Mouse (Mus musculus): ENCODE results near the gene Zfp568.

The Zfp568 gene

DNA sequence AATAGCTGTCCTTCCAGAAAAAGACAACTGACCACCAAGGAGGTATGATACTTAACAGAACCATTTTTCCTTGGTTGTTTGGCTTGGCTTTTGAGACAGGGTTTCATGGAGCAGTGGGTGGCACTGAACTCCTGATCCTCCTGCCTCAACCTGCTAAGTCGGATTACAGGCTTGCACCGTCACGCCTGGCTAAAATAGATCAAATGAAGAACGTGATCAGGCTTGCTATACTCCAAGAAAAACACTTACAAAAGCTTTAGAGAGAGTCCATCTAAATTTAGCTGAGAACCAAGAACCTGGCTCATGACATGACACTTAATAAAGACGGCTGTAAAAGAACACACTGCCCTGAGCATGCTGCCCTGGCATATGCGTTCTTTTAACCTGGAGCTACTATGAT, 76.6 kb downstream of the Zfp568 start:
- DNase-seq: no peak

DNA sequence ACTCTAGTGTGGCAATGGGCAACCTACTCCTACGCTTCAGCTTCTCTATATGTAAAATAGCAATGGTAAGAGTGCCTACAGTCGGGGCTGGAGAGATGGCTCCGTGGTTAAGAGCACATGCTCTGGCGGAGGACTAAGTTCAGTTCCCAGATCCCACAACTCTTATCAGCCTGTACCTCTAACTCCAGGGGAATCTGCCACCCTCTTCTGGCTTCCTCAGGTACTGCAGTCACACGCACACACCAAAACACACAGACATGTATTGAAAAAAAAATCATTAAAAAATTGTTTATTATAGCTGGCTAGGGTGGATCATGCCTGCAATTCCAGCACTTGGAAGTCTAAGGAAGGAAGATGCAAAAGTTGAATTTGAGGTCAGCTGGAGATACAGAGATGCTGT, 78.7 kb downstream of the Zfp568 start:
- no peak for DNase-seq

DNA sequence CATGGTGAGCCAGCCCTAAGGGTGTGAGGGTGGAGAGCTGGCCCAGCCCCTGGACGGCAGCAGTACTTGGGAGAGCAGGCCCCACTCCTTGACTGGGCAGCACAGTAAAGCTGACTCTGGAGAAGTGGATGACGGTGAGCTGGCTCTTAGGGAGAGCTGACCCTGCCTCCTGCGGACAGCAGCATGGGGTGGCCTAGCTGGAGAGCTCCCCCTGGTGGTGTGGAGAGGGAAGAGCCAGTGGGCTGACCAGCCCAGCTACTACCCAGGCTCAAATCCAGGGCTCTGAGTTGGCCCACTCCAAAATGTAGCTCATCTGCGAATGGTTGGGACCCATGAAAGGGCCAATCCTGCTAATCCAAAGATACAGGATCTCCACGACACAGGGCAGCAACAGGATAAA, 80.9 kb downstream of the Zfp568 start:
- DNase-seq: no peak

DNA sequence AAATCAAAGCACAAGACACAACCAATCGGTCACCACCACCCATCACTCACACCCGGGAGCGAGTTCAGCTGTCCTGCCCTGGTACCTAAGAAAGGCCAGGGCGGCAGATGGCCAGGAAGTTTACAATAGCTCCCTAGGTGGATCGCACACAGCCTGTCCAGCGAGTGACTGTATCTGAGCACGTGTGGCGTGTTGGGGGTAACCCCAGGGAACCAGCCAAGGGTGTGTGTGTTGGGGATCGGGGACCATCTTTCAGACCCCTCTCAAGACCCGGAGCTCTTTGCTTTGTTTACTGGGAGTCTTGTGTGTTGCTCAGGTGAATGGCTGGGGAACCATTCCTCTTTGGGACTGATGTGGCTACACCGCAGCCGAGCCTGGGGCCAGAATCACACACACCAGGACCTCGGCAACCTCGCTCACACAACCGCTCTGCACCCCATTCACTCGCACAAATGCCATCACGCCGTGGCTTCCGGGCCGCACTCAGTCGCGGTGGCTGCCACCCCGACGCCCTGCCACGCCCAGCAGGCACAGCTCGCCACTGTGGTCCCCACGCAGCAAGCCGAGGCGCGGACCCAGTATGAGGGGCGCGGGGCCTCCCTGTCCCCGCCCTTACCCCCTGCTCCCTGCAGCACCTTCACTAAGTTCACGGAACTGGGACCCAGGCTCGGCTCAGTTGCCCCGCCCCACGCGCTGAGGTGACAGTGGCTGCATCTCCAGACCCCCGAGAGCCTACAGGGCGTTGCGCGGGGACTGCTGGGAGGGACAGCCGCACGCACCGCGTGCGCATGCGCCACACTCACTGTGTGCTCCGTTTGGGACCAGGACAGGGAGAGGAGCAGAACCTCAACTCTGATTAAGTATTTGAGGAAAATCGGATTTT, 88.6 kb downstream of the Zfp568 start, which contains the start of gene Zfp82:
Gene Zfp82, minus strand, starts transcription at position 755 of the 883 bp plus-strand sequence.
- peak; percentile 85 for DNase-seq

Measured in right cerebral cortex, postnatal 25 days (tissue).